Mouse (Mus musculus): ENCODE data around the gene Rpl10-ps3. TPM values are rescaled to one million over a fixed set of nuclear protein-coding genes. Genes with fewer than 3 reads are reported as not detected.

The Rpl10-ps3 gene
- polyA plus RNA-seq (2014; fragmentation: Nextera tagmentation; extraction: Ambion mirVana), result 310 and 407 TPM in 2 replicates

- no peak within 1 kb of the TSS for H3K4me3 ChIP-seq (ENCODE audit: low read depth, low read length)
- no peaks in the 10 kb centered on the region for H3K36me3 ChIP-seq (ENCODE audit: control insufficient read depth, insufficient read depth, low read length)
These were observed at the start of gene Rpl10-ps3 for GRCm38 (mm10) chr9:50344868-50345267. Rpl10-ps3 (minus strand) TSS chr9:50344968.

GRCm38 (mm10) chr9:50375598-50375997 lies 30.8 kb upstream of the Rpl10-ps3 start:
- no peak overlapping the region for H3K27ac ChIP-seq (ENCODE audit: low read depth, low read length)
- no peaks in the 10 kb centered on the region for H3K36me3 ChIP-seq (ENCODE audit: control insufficient read depth, insufficient read depth, low read length)
- DNase-seq (ENCODE audit: low spot score) (no peak), ATAC-seq (replicated peaks; ENCODE audit: low FRiP score) (no peak)
- H3K4me3 ChIP-seq (ENCODE audit: low read depth, low read length), result no peak overlapping the region
- no peaks in the 10 kb centered on the region for H3K4me1 ChIP-seq (replicated peaks; ENCODE audit: control insufficient read depth, insufficient read depth, low read length)
- H3K27me3 ChIP-seq (replicated peaks; ENCODE audit: control insufficient read depth, insufficient read depth, low read length), result no peaks in the 10 kb centered on the region
- no peak overlapping the region for H3K4me2 ChIP-seq
- H3K9me3 ChIP-seq (ENCODE audit: control insufficient read depth, low read length), result no peaks in the 10 kb centered on the region; the same call in 1 of the 2 replicates
- H3K9ac ChIP-seq (ENCODE audit: low read depth, low read length), result no peak overlapping the region
- 54% methylated on average over 6 of the region's 6 CpGs for WGBS

More at GRCm38 (mm10) chr9:50344868-50345267, at the start of gene Rpl10-ps3:
- Histone ChIP-seq H3K9me3 (ENCODE audit: control insufficient read depth, low read length) (no peaks in the 10 kb centered on the region), H3K4me2 (no peak within 1 kb of the TSS), H3K9ac (ENCODE audit: low read depth, low read length) (no peak within 1 kb of the TSS), H3K4me1 (replicated peaks; ENCODE audit: control insufficient read depth, insufficient read depth, low read length) (no peaks in the 10 kb centered on the region), H3K27ac (ENCODE audit: low read depth, low read length) (no peak within 1 kb of the TSS), H3K27me3 (replicated peaks; ENCODE audit: control insufficient read depth, insufficient read depth, low read length) (no peaks in the 10 kb centered on the region)
- WGBS, result 96% methylated on average over 11 of the region's 13 CpGs
- ATAC-seq (replicated peaks; ENCODE audit: low FRiP score) (no peak), DNase-seq (ENCODE audit: low spot score) (no peak)

GRCm38 (mm10) chr9:50374666-50375065 lies 29.9 kb upstream of the Rpl10-ps3 start:
- Histone ChIP-seq H3K27ac (ENCODE audit: low read depth, low read length) (no peak overlapping the region), H3K27me3 (replicated peaks; ENCODE audit: control insufficient read depth, insufficient read depth, low read length) (no peaks in the 10 kb centered on the region), H3K4me1 (replicated peaks; ENCODE audit: control insufficient read depth, insufficient read depth, low read length) (no peaks in the 10 kb centered on the region), H3K9ac (ENCODE audit: low read depth, low read length) (no peak overlapping the region), H3K4me2 (no peak overlapping the region), H3K36me3 (ENCODE audit: control insufficient read depth, insufficient read depth, low read length) (no peaks in the 10 kb centered on the region), H3K4me3 (ENCODE audit: low read depth, low read length) (no peak overlapping the region), H3K9me3 (ENCODE audit: control insufficient read depth, low read length) (no peaks in the 10 kb centered on the region; the same call in 1 of the 2 replicates)
- WGBS, result 71% methylated on average over 5 of the region's 5 CpGs
- ATAC-seq (replicated peaks; ENCODE audit: low FRiP score) (no peak), DNase-seq (ENCODE audit: low spot score) (no peak)

- ATAC-seq (replicated peaks; ENCODE audit: low FRiP score) (no peak), DNase-seq (ENCODE audit: low spot score) (no peak)
- Histone ChIP-seq H3K9ac (ENCODE audit: low read depth, low read length) (no peak overlapping the region), H3K4me3 (ENCODE audit: low read depth, low read length) (no peak overlapping the region), H3K36me3 (ENCODE audit: control insufficient read depth, insufficient read depth, low read length) (no peaks in the 10 kb centered on the region), H3K27me3 (replicated peaks; ENCODE audit: control insufficient read depth, insufficient read depth, low read length) (no peaks in the 10 kb centered on the region), H3K9me3 (ENCODE audit: control insufficient read depth, low read length) (no peaks in the 10 kb centered on the region), H3K27ac (ENCODE audit: low read depth, low read length) (no peak overlapping the region), H3K4me1 (replicated peaks; ENCODE audit: control insufficient read depth, insufficient read depth, low read length) (no peaks in the 10 kb centered on the region), H3K4me2 (no peak overlapping the region)
- WGBS, result 86% methylated on average over 8 of the region's 8 CpGs
These were observed 24.0 kb upstream of the Rpl10-ps3 start for GRCm38 (mm10) chr9:50368551-50369297.

GRCm38 (mm10) chr9:50365059-50365780 lies 20.5 kb upstream of the Rpl10-ps3 start:
- Histone ChIP-seq H3K4me1 (replicated peaks; ENCODE audit: control insufficient read depth, insufficient read depth, low read length) (no peaks in the 10 kb centered on the region), H3K9ac (ENCODE audit: low read depth, low read length) (no peak overlapping the region), H3K27me3 (replicated peaks; ENCODE audit: control insufficient read depth, insufficient read depth, low read length) (no peaks in the 10 kb centered on the region), H3K4me3 (ENCODE audit: low read depth, low read length) (no peak overlapping the region), H3K36me3 (ENCODE audit: control insufficient read depth, insufficient read depth, low read length) (no peaks in the 10 kb centered on the region), H3K9me3 (ENCODE audit: control insufficient read depth, low read length) (no peaks in the 10 kb centered on the region), H3K27ac (ENCODE audit: low read depth, low read length) (no peak overlapping the region), H3K4me2 (no peak overlapping the region)
- WGBS, result 67% methylated on average over 11 of the region's 11 CpGs
- ATAC-seq (replicated peaks; ENCODE audit: low FRiP score) (no peak), DNase-seq (ENCODE audit: low spot score) (no peak)

GRCm38 (mm10) chr9:50363962-50364361 lies 19.2 kb upstream of the Rpl10-ps3 start:
- Histone ChIP-seq H3K9me3 (ENCODE audit: control insufficient read depth, low read length) (no peaks in the 10 kb centered on the region), H3K9ac (ENCODE audit: low read depth, low read length) (no peak overlapping the region), H3K27me3 (replicated peaks; ENCODE audit: control insufficient read depth, insufficient read depth, low read length) (no peaks in the 10 kb centered on the region), H3K27ac (ENCODE audit: low read depth, low read length) (no peak overlapping the region), H3K4me3 (ENCODE audit: low read depth, low read length) (no peak overlapping the region), H3K4me1 (replicated peaks; ENCODE audit: control insufficient read depth, insufficient read depth, low read length) (no peaks in the 10 kb centered on the region), H3K4me2 (no peak overlapping the region), H3K36me3 (ENCODE audit: control insufficient read depth, insufficient read depth, low read length) (no peaks in the 10 kb centered on the region)
- DNase-seq (ENCODE audit: low spot score), result no peak
- 25% methylated on average over 2 of the region's 2 CpGs for WGBS
- no peak for ATAC-seq (replicated peaks; ENCODE audit: low FRiP score)

- H3K4me3 ChIP-seq (ENCODE audit: low read depth, low read length), result no peak overlapping the region
- H3K27ac ChIP-seq (ENCODE audit: low read depth, low read length), result no peak overlapping the region
- no peaks in the 10 kb centered on the region for H3K27me3 ChIP-seq (replicated peaks; ENCODE audit: control insufficient read depth, insufficient read depth, low read length)
- no peak for ATAC-seq (replicated peaks; ENCODE audit: low FRiP score)
- H3K9me3 ChIP-seq (ENCODE audit: control insufficient read depth, low read length), result no peaks in the 10 kb centered on the region
- 26% methylated on average over 5 of the region's 5 CpGs for WGBS
- H3K36me3 ChIP-seq (ENCODE audit: control insufficient read depth, insufficient read depth, low read length), result no peaks in the 10 kb centered on the region
- H3K4me1 ChIP-seq (replicated peaks; ENCODE audit: control insufficient read depth, insufficient read depth, low read length), result no peaks in the 10 kb centered on the region
- no peak for DNase-seq (ENCODE audit: low spot score)
- H3K9ac ChIP-seq (ENCODE audit: low read depth, low read length), result no peak overlapping the region
- no peak overlapping the region for H3K4me2 ChIP-seq
These were observed 18.5 kb upstream of the Rpl10-ps3 start for GRCm38 (mm10) chr9:50363259-50363658.

- no peaks in the 10 kb centered on the region for H3K27me3 ChIP-seq (replicated peaks; ENCODE audit: control insufficient read depth, insufficient read depth, low read length)
- H3K9ac ChIP-seq (ENCODE audit: low read depth, low read length), result no peak overlapping the region
- H3K4me3 ChIP-seq (ENCODE audit: low read depth, low read length), result no peak overlapping the region
- no peaks in the 10 kb centered on the region for H3K4me1 ChIP-seq (replicated peaks; ENCODE audit: control insufficient read depth, insufficient read depth, low read length)
- 59% methylated on average over 3 of the region's 3 CpGs for WGBS
- H3K36me3 ChIP-seq (ENCODE audit: control insufficient read depth, insufficient read depth, low read length), result no peaks in the 10 kb centered on the region
- no peak overlapping the region for H3K27ac ChIP-seq (ENCODE audit: low read depth, low read length)
- no peaks in the 10 kb centered on the region for H3K9me3 ChIP-seq (ENCODE audit: control insufficient read depth, low read length)
- ATAC-seq (replicated peaks; ENCODE audit: low FRiP score), result no peak
- H3K4me2 ChIP-seq, result no peak overlapping the region
- no peak for DNase-seq (ENCODE audit: low spot score)
These were observed 17.8 kb upstream of the Rpl10-ps3 start for GRCm38 (mm10) chr9:50362556-50362955.

All from liver, embryonic 11.5 days (tissue).